Mouse (Mus musculus) brain, embryonic 18.5 days (tissue): ENCODE data around the gene Mgll.

Experiments
- DNase-seq: peaks from one replicate; pipeline ENCODE4 v3.0.0-alpha.2; 2012; ENCODE audit warnings: low read depth, low spot score

Mgll gene

GRCm38 (mm10) chr6:88828206-88829009, 104.2 kb downstream of the Mgll start:
- DNase-seq: no peak

GRCm38 (mm10) chr6:88829579-88829978, 105.4 kb downstream of the Mgll start:
- no peak for DNase-seq

GRCm38 (mm10) chr6:88830112-88830702, 106.0 kb downstream of the Mgll start:
- no peak for DNase-seq

- DNase-seq: peak; percentile 76
Observed at GRCm38 (mm10) chr6:88831456-88831855, 107.2 kb downstream of the Mgll start.

DNA sequence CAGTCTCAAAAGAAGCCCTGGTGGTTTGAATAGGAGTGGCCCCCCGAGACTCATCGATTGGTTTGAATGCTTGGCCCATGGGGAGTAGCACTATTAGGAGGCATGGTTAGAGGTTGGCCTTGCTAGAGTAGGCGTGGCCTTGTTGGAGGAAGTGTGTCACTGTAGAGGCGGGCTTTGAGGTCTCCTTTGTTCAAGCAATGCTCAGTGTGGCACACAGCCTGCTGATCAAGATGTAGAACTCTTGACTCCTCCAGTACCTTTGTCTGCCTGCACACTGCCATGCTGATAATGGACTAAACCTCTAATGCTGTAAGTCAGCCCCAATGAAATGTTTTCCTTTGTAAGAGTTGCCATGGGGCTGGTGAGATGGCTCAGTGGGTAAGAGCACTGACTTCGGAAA, 108.5 kb downstream of the Mgll start:
- DNase-seq: no peak

DNA sequence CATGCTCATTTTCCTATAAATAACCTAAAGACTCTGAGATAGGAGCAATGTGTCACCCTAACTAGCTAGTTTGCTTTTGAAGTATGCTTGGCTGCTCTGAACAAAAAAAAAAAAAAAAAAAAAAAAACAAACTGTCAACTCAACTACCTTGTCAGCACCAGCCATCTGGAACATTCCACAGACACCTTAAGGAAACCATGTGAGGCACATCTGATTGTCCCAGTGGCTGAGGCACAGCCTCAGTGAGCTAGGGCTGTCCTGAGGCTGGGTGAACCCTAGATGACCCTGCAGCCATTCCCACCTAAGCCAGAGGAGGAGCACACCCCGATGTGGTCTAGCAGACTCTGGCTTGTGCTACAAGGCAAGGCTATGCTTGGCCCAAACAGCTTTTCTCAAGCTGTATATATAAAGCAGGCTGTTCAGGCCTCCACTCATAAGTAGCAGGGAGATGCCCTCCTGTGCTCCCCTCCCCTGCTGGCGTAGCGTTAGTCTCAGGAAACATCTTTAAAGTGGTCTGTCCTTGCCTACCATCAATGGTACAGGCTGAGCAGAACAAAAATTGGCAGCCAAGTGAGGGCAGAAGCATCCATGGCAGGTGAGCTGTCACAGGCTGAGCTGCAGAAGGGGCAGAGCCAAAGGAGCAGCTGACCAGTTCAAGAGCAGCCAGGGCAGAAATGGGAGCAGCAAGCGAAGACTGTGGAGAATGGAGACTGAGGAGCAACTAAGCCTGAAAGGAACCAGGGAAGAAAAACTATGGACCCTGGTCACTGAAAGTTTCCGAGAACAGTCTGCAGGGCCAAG, 109.3 kb downstream of the Mgll start:
- no peak for DNase-seq

DNA sequence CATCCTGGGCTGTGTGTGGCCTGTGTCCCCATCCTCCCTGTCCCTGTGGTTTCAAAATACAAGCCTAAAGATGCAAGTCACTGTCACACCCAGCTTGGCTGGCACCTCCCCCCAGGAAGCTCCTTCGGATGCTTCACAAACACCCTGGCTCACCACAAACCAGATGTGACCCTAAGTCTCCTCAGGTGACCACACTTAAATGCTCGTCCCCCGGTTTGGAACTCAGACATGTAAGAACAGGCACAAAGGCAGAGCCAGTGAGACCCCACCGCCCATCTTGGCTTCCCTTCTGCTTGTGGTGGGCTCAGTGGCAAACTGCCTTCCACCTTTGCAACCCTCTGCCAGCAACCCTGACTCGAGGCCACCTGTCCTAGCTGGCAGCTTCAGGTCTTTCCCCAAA, 110.8 kb downstream of the Mgll start:
- no peak for DNase-seq

- no peak for DNase-seq
Observed at GRCm38 (mm10) chr6:88836178-88836819, 112.1 kb downstream of the Mgll start.

- DNase-seq: no peak
Observed at GRCm38 (mm10) chr6:88837999-88838398, 113.8 kb downstream of the Mgll start.

DNA sequence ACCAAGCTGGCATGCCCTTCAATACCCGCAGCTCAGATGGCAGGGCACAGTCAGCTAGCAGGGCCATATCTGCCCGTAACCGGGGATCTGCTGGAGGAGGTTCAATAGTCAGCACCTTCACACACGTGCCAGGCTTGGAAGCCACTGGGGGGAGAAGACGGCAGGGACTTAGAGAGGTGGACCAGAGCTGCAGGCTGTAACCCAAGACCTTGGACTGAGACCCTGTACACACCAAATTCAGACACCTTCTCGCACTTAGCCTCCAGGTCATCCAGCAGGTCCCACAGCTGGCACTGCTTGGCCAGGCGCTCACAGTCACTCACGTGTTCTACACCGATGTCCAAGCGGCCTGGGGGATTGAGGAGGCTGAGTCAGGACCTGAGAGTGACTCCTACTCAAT, 114.4 kb downstream of the Mgll start:
- DNase-seq: no peak

GRCm38 (mm10) chr6:88839135-88839970, 115.1 kb downstream of the Mgll start:
- DNase-seq: no peak

DNA sequence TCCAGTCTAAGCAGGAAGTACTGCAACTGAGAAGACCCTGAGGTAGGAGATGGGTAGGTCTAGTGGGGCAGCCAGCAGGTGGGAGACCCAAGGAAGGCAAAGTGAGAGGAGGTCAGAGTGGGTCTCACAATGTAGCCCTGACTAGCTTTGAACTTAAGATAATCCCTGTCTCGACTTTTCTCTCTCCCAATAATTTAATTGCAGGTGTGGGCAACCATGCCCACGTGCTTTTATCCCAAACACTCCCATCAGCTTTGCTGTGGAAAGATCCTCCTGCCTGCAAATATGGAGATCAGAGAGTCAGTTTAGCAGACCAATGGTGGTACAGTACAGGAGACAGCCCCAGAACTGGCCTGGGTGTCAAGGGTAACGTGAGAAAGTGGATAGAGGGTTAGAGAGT, 116.0 kb downstream of the Mgll start:
- DNase-seq: no peak

- DNase-seq: no peak
Observed at GRCm38 (mm10) chr6:88840791-88841513, 116.7 kb downstream of the Mgll start.

DNA sequence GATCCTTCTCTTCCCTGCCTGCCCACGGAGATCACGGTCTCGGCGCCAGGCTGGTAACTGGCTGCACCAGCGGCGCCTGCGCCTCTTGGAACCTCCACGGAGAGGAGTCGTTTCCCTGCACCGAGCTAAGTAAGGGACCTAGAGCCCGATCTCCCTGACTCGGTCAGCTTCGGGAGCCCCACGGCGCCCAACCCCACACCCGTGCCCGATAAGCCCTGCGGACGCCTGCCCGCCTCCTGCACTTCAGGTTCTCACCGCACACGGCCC, 117.2 kb downstream of the Mgll start:
- DNase-seq: no peak

DNA sequence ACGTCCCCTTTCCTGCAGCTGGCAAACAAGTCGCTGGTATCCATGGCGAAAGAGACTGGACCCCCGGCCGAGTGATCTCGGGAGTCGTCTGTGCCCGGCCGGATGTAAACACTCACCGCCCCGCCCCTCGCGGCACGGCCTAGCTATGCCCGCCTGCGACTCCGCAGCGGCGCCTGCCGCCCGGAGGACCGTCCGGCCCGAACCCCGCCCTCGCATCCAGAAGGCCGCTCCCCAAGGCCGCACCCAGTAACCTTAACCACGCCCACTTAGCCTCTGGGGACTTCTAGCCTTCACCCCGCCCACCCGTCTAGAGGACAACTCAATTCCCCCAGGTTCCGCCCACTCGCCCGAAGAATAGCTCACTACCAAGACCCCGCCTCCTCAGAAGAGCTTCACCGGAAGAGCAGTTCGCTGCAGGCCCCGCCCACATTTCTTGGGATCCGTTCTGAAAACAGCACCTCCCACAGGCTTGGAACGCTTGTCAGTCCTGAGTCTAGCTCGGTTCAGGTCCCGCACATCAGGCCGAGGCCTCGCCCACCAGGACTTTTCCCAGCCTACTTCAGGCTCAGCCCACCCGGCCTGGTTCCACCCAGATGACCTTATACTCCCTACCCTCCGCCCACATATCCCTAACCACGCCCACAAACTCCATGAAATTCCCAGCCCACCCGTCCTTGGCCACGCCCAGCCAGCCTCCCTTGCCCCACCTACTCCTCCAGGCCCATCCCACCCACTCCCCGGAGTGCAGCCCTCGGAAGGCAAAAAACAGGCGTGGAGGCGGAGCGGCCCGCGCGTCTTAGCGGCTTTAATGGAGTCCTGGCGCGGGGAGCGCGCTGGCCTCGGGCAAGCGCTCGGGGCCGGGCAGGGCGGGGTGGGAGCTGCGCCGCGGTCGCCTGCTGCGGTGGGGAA, 117.8 kb downstream of the Mgll start, which contains the start of gene Abtb1:
Abtb1 (minus strand) TSS at position 204 of the 909 bp plus-strand sequence.
- peak; percentile 98 for DNase-seq

GRCm38 (mm10) chr6:88842731-88843151, 118.5 kb downstream of the Mgll start:
- DNase-seq: no peak

GRCm38 (mm10) chr6:88843241-88843640, 119.0 kb downstream of the Mgll start:
- no peak for DNase-seq

GRCm38 (mm10) chr6:88843781-88844725, 119.8 kb downstream of the Mgll start:
- DNase-seq: no peak
